Mouse (Mus musculus): ENCODE measurements around the gene Stx11. TPM values are rescaled to one million over a fixed set of nuclear protein-coding genes. Genes with fewer than 3 reads are reported as not detected.

Stx11 gene
- polyA plus RNA-seq, 1 experiment from 2014 or later, result 3.5 TPM

DNA sequence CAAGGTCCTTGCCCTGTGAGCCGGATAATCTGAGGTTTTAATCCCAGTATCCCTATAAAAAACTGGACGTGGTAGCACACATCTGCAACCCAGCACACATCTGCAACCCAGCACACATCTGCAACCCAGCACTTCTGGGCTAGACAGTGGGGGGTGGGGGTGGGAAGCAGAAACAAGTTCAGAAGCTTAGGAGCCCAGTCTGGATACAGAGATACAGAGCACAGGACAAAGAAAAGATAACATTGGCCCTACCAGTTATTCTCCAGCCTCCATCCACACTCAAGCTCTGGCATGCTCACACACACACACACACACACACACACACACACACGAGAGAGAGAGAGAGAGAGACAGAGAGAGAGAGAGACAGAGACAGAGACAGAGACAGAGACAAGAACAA lies 19.4 kb upstream of the Stx11 start:
- Histone ChIP-seq H3K9me3 (replicated peaks) (no peaks in the 10 kb centered on the region), H3K9ac (no peak overlapping the region), H3K4me1 (replicated peaks) (peaks cover 20% of the 10 kb centered on the region), H3K27me3 (no peaks in the 10 kb centered on the region), H3K4me3 (no peak overlapping the region), H3K4me2 (no peak overlapping the region), H3K27ac (no peak overlapping the region), H3K36me3 (no peaks in the 10 kb centered on the region)
- no peak for ATAC-seq (replicated peaks; ENCODE audit: insufficient number of reproducible peaks, insufficient read depth, low FRiP score, low read depth)
- 50% methylated on average over 3 of the region's 3 CpGs for WGBS

- no peaks in the 10 kb centered on the region for H3K36me3 ChIP-seq
- H3K4me3 ChIP-seq, result no peak overlapping the region
- H3K9me3 ChIP-seq (replicated peaks), result no peaks in the 10 kb centered on the region
- H3K9ac ChIP-seq, result no peak overlapping the region
- no peak overlapping the region for H3K27ac ChIP-seq
- ATAC-seq (replicated peaks; ENCODE audit: insufficient number of reproducible peaks, insufficient read depth, low FRiP score, low read depth), result no peak
- no peak overlapping the region for H3K4me2 ChIP-seq
- peaks cover 6% of the 10 kb centered on the region; the same call in 1 of the 2 replicates for H3K4me1 ChIP-seq (replicated peaks)
- no peaks in the 10 kb centered on the region for H3K27me3 ChIP-seq
- 59% methylated on average over 7 of the region's 7 CpGs for WGBS
These were observed 17.0 kb upstream of the Stx11 start for GRCm38 (mm10) chr10:12981071-12981470.

- no peak for ATAC-seq (replicated peaks; ENCODE audit: insufficient number of reproducible peaks, insufficient read depth, low FRiP score, low read depth)
- no peak overlapping the region for H3K9ac ChIP-seq
- H3K9me3 ChIP-seq (replicated peaks), result no peaks in the 10 kb centered on the region
- no peak overlapping the region for H3K27ac ChIP-seq
- no peaks in the 10 kb centered on the region for H3K27me3 ChIP-seq
- 58% methylated on average over 9 of the region's 9 CpGs for WGBS
- H3K4me1 ChIP-seq (replicated peaks), result peaks cover 6% of the 10 kb centered on the region; the same call in 1 of the 2 replicates
- H3K4me3 ChIP-seq, result no peak overlapping the region
- no peaks in the 10 kb centered on the region for H3K36me3 ChIP-seq
- H3K4me2 ChIP-seq, result no peak overlapping the region
These were observed 13.7 kb upstream of the Stx11 start for GRCm38 (mm10) chr10:12977787-12978212.

DNA sequence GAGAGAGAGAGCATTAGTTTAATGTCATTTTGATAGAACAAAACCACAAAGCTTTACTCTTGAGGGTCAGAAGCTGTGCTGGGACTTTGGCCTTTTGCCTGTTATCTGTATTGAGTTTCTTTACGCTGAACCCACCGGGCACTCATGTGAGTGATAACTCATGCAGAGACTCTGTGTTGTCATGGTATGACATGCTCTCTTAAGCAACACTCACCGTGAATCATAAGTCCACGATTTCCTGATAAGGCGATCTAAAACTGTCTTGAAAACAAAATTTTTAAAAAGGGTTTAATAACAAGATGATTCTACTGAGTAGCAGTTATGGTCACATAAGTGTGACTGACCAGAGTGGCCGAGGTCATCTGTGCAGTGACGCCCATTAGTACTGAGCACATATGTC lies 12.5 kb upstream of the Stx11 start:
- H3K4me3 ChIP-seq, result no peak overlapping the region
- no peak overlapping the region for H3K27ac ChIP-seq
- 79% methylated on average over 7 of the region's 7 CpGs for WGBS

GRCm38 (mm10) chr10:12975957-12976356 lies 11.9 kb upstream of the Stx11 start:
- Histone ChIP-seq H3K36me3 (no peaks in the 10 kb centered on the region), H3K4me2 (no peak overlapping the region), H3K9ac (no peak overlapping the region), H3K4me3 (no peak overlapping the region), H3K27me3 (no peaks in the 10 kb centered on the region), H3K27ac (no peak overlapping the region), H3K4me1 (replicated peaks) (no peaks in the 10 kb centered on the region), H3K9me3 (replicated peaks) (no peaks in the 10 kb centered on the region)
- ATAC-seq (replicated peaks; ENCODE audit: insufficient number of reproducible peaks, insufficient read depth, low FRiP score, low read depth), result no peak
- 80% methylated on average over 7 of the region's 7 CpGs for WGBS

More for the DNA sequence above, 12.5 kb upstream of the Stx11 start:
- Histone ChIP-seq H3K9ac (no peak overlapping the region), H3K27me3 (no peaks in the 10 kb centered on the region), H3K36me3 (no peaks in the 10 kb centered on the region), H3K4me1 (replicated peaks) (peaks cover 5% of the 10 kb centered on the region; the same call in 1 of the 2 replicates), H3K9me3 (replicated peaks) (no peaks in the 10 kb centered on the region), H3K4me2 (no peak overlapping the region)
- ATAC-seq (replicated peaks; ENCODE audit: insufficient number of reproducible peaks, insufficient read depth, low FRiP score, low read depth), result no peak

DNA sequence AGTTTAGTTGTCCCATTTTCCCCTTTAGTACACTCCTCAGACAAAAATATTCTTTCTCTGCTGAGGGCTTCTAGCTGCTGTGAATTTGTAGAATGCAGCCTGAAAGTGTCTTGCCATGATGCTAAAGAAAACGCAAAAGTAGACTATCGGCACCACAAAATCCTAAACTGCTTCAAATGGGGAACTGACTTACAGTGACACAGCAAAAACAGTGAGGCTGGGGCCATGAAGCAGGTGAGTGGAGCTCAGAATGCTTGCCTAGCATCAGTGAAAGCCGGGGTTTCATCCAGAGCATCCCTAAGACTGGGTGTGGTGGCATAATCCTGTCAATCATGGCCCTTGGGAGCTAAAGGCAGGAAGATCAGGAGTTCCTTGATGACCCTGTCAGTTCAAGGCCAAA lies 11.4 kb upstream of the Stx11 start:
- Histone ChIP-seq H3K4me2 (no peak overlapping the region), H3K36me3 (no peaks in the 10 kb centered on the region), H3K9me3 (replicated peaks) (no peaks in the 10 kb centered on the region), H3K4me1 (replicated peaks) (no peaks in the 10 kb centered on the region), H3K27me3 (no peaks in the 10 kb centered on the region), H3K27ac (no peak overlapping the region), H3K4me3 (no peak overlapping the region), H3K9ac (no peak overlapping the region)
- ATAC-seq (replicated peaks; ENCODE audit: insufficient number of reproducible peaks, insufficient read depth, low FRiP score, low read depth), result no peak
- WGBS, result 86% methylated on average over 3 of the region's 3 CpGs

GRCm38 (mm10) chr10:12974572-12974971 lies 10.5 kb upstream of the Stx11 start:
- Histone ChIP-seq H3K27ac (no peak overlapping the region), H3K27me3 (no peaks in the 10 kb centered on the region), H3K36me3 (no peaks in the 10 kb centered on the region), H3K9ac (no peak overlapping the region), H3K4me2 (no peak overlapping the region), H3K9me3 (replicated peaks) (no peaks in the 10 kb centered on the region), H3K4me3 (no peak overlapping the region), H3K4me1 (replicated peaks) (no peaks in the 10 kb centered on the region)
- 83% methylated on average over 6 of the region's 6 CpGs for WGBS
- no peak for ATAC-seq (replicated peaks; ENCODE audit: insufficient number of reproducible peaks, insufficient read depth, low FRiP score, low read depth)

DNA sequence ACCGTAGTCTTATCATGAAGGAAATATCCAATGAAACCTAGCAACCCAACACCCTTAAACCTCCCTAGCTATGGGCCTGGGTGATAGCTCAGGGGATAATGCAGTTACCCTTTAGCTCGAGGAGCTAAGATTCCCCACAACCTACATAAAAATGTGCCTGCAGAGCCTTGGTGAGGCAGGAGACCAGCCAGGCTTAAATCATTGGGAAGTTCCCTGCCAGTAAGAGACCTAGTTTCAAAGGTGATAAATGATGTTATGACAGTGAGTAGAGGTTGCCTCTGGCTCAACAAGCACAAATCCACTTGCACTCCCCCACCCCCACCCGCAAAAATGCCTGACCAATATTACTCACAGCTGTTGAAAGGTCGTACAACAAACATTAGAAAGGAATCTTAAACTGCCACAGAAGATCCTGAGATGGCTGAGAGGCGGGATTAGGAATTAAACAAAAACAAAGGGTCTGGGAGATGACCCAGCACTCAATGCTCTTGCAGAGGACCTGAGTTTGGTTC lies 1.6 kb upstream of the Stx11 start:
- Histone ChIP-seq H3K4me3 (no peak overlapping the region), H3K4me2 (no peak overlapping the region), H3K27ac (no peak overlapping the region), H3K4me1 (replicated peaks) (peaks cover 8% of the 10 kb centered on the region), H3K9ac (no peak overlapping the region), H3K36me3 (no peaks in the 10 kb centered on the region), H3K27me3 (no peaks in the 10 kb centered on the region), H3K9me3 (replicated peaks) (no peaks in the 10 kb centered on the region)
- 78% methylated on average over 5 of the region's 5 CpGs for WGBS
- no peak for ATAC-seq (replicated peaks; ENCODE audit: insufficient number of reproducible peaks, insufficient read depth, low FRiP score, low read depth)

- H3K36me3 ChIP-seq, result no peaks in the 10 kb centered on the region
- peak overlapping the region; percentile 68 for H3K9ac ChIP-seq
- no peaks in the 10 kb centered on the region for H3K9me3 ChIP-seq (replicated peaks)
- 5% methylated on average over 29 of the region's 29 CpGs for WGBS
- H3K27me3 ChIP-seq, result no peaks in the 10 kb centered on the region
- H3K4me3 ChIP-seq, result peak overlapping the region; percentile 84
- 0 out of 2 replicates have a peak overlapping the region, but pooled peaks have one; percentile 3 for H3K27ac ChIP-seq
- ATAC-seq (replicated peaks; ENCODE audit: insufficient number of reproducible peaks, insufficient read depth, low FRiP score, low read depth), result no peak
- peaks cover 8% of the 10 kb centered on the region for H3K4me1 ChIP-seq (replicated peaks)
- H3K4me2 ChIP-seq, result peak overlapping the region; percentile 88
These were observed 543 bp downstream of the Stx11 start for GRCm38 (mm10) chr10:12963362-12964147.

GRCm38 (mm10) chr10:12962238-12962637 lies 1.9 kb downstream of the Stx11 start:
- H3K4me3 ChIP-seq, result no peak overlapping the region
- no peak overlapping the region for H3K27ac ChIP-seq
- H3K27me3 ChIP-seq, result no peaks in the 10 kb centered on the region
- no peaks in the 10 kb centered on the region for H3K36me3 ChIP-seq
- no peak for ATAC-seq (replicated peaks; ENCODE audit: insufficient number of reproducible peaks, insufficient read depth, low FRiP score, low read depth)
- no peaks in the 10 kb centered on the region for H3K9me3 ChIP-seq (replicated peaks)
- H3K4me1 ChIP-seq (replicated peaks), result peaks cover 8% of the 10 kb centered on the region
- no peak overlapping the region for H3K9ac ChIP-seq
- H3K4me2 ChIP-seq, result no peak overlapping the region

GRCm38 (mm10) chr10:12961546-12961945 lies 2.6 kb downstream of the Stx11 start:
- H3K4me3 ChIP-seq, result no peak overlapping the region
- WGBS, result 72% methylated on average over 8 of the region's 8 CpGs

DNA sequence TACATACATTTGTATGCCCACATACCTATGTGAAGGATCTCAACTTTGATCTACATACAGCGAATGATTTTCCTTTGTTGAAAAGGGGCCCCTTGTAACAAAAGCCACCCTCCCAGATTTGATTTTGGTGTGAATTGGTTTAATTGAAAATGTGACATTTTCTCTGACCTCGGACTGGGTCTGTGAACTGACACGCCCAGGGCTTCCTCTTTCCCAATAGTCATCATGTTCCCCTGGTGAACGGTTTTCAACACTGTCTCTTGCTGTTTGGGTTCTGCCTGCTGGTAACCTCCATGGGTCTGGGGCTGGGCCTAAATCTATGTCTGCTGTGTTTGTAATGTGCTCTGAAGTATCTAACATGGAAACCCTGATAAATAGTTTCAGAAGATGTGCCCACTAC lies 6.8 kb downstream of the Stx11 start:
- Histone ChIP-seq H3K36me3 (no peaks in the 10 kb centered on the region), H3K27ac (no peak overlapping the region), H3K27me3 (no peaks in the 10 kb centered on the region), H3K9me3 (replicated peaks) (no peaks in the 10 kb centered on the region), H3K9ac (no peak overlapping the region), H3K4me1 (replicated peaks) (no peaks in the 10 kb centered on the region), H3K4me3 (no peak overlapping the region), H3K4me2 (no peak overlapping the region)
- no peak for ATAC-seq (replicated peaks; ENCODE audit: insufficient number of reproducible peaks, insufficient read depth, low FRiP score, low read depth)
- WGBS, result 81% methylated on average over 4 of the region's 4 CpGs

More at GRCm38 (mm10) chr10:12961546-12961945, 2.6 kb downstream of the Stx11 start:
- Histone ChIP-seq H3K9me3 (replicated peaks) (no peaks in the 10 kb centered on the region), H3K9ac (no peak overlapping the region), H3K27me3 (no peaks in the 10 kb centered on the region), H3K27ac (no peak overlapping the region), H3K4me1 (replicated peaks) (peaks cover 8% of the 10 kb centered on the region), H3K4me2 (no peak overlapping the region), H3K36me3 (no peaks in the 10 kb centered on the region)
- ATAC-seq (replicated peaks; ENCODE audit: insufficient number of reproducible peaks, insufficient read depth, low FRiP score, low read depth), result no peak

Measured in heart, embryonic 15.5 days (tissue).